Mouse (Mus musculus) MEL (cell line): ENCODE results near the gene Rora. TPM values are rescaled to one million over a fixed set of nuclear protein-coding genes. Genes with fewer than 3 reads are reported as not detected.

Source experiments
- DNase-seq: peaks from one replicate; pipeline ENCODE4 v3.0.0; 2011; ENCODE audit warnings: low read depth, low spot score
- H3K27ac ChIP-seq: 2 replicates; pipeline ENCODE4 v1.5.1; 2012; ENCODE audit warnings: low read depth, mild to moderate bottlenecking, control low read depth, low read length, moderate library complexity; ENCODE audit not compliant: control insufficient read depth
- H3K27me3 ChIP-seq, 2 experiments: fragments of 150-350 bp in 1 of 2; sonication (generic) in 1 of 2; 2 replicates each; pipeline ENCODE4 v1.6.1; 2012; ENCODE audit warnings: low read length in 2 of 2, mild to moderate bottlenecking in 2 of 2, improper control_type of control experiment in 1 of 2, moderate library complexity in 1 of 2; ENCODE audit not compliant: insufficient read depth in 2 of 2, control insufficient read depth in 1 of 2
- H3K36me3 ChIP-seq, 2 experiments: 2 replicates each; pipeline ENCODE4 v1.6.1; 2012 to 2014; ENCODE audit warnings: low read length in 2 of 2, improper control_type of control experiment in 1 of 2, inconsistent platforms in 1 of 2, mild to moderate bottlenecking in 1 of 2; ENCODE audit not compliant: insufficient read depth in 2 of 2, control insufficient read depth in 1 of 2
- H3K4me1 ChIP-seq, 2 experiments: fragments of 150-350 bp in 1 of 2; sonication (generic) in 1 of 2; 2 replicates each; pipeline ENCODE4 v1.6.1; 2012; ENCODE audit warnings: low read length in 2 of 2, improper control_type of control experiment in 1 of 2, mild to moderate bottlenecking in 1 of 2; ENCODE audit not compliant: insufficient read depth in 2 of 2, control insufficient read depth in 1 of 2
- H3K4me3 ChIP-seq, 2 experiments: fragments of 150-350 bp in 1 of 2; sonication (generic) in 1 of 2; 2 replicates each; pipeline ENCODE4 v1.5.1; 2012; ENCODE audit warnings: low read depth in 2 of 2, low read length in 2 of 2, mild to moderate bottlenecking in 2 of 2, moderate library complexity in 2 of 2, control low read depth in 1 of 2, improper control_type of control experiment in 1 of 2; ENCODE audit not compliant: control insufficient read depth in 1 of 2, insufficient read depth in 1 of 2
- H3K79me2 ChIP-seq: 2 replicates; pipeline ENCODE4 v1.6.1; 2012; ENCODE audit warnings: mild to moderate bottlenecking, low read length, moderate library complexity; ENCODE audit not compliant: control insufficient read depth, poor library complexity, insufficient read depth
- H3K9ac ChIP-seq: 2 replicates; pipeline ENCODE4 v1.6.1; 2012; ENCODE audit warnings: low read depth, mild to moderate bottlenecking, control low read depth, low read length, moderate library complexity; ENCODE audit not compliant: control insufficient read depth, poor library complexity, severe bottlenecking
- H3K9me3 ChIP-seq: fragments of 150-350 bp; sonication (generic); replicated peaks from 2 replicates; pipeline ENCODE4 v1.6.1; 2012; ENCODE audit warnings: mild to moderate bottlenecking, low read length, improper control_type of control experiment, moderate library complexity; ENCODE audit not compliant: insufficient read depth
- CHD2 ChIP-seq: IDR thresholded peaks from 2 replicates; pipeline ENCODE4 v1.6.1; 2011; ENCODE audit warnings: low read length, improper control_type of control experiment
- CTCF ChIP-seq, 3 experiments: IDR thresholded peaks in 2 of 3; conservative IDR thresholded peaks in 1 of 3; 2 replicates each; pipeline ENCODE4 v1.5.1; 2011 to 2012; ENCODE audit warnings: low read length in 3 of 3, low read depth in 2 of 3, mild to moderate bottlenecking in 2 of 3, improper control_type of control experiment in 1 of 3, inconsistent platforms in 1 of 3, mixed read lengths in 1 of 3, moderate library complexity in 1 of 3; ENCODE audit not compliant: control insufficient read depth in 1 of 3, insufficient read depth in 1 of 3, poor library complexity in 1 of 3, severe bottlenecking in 1 of 3
- E2F4 ChIP-seq: IDR thresholded peaks from 2 replicates; pipeline ENCODE4 v1.6.1; 2011; ENCODE audit warnings: low read depth, low read length, improper control_type of control experiment, borderline replicate concordance
- EP300 ChIP-seq, 2 experiments: IDR thresholded peaks; 2 replicates each; pipeline ENCODE4 v1.6.1; 2011; ENCODE audit warnings: improper control_type of control experiment in 2 of 2, low read length in 2 of 2, low read depth in 1 of 2, mild to moderate bottlenecking in 1 of 2
- GABPA ChIP-seq: IDR thresholded peaks from 2 replicates; pipeline ENCODE4 v1.6.1; 2012; ENCODE audit warnings: low read depth, mild to moderate bottlenecking, inconsistent platforms, low read length, improper control_type of control experiment, moderate library complexity
- MAX ChIP-seq: IDR thresholded peaks from 2 replicates; pipeline ENCODE4 v1.6.1; 2011; ENCODE audit warnings: low read length, improper control_type of control experiment
- MAZ ChIP-seq: IDR thresholded peaks from 2 replicates; pipeline ENCODE4 v1.6.1; 2012; ENCODE audit warnings: low read depth, mild to moderate bottlenecking, inconsistent platforms, low read length, improper control_type of control experiment
- MEF2A ChIP-seq: IDR thresholded peaks from 2 replicates; pipeline ENCODE4 v1.6.1; 2014; ENCODE audit warnings: low read depth, mild to moderate bottlenecking, inconsistent platforms, low read length, improper control_type of control experiment; ENCODE audit not compliant: poor library complexity, insufficient replicate concordance, severe bottlenecking; ENCODE audit errors: extremely low read depth
- MXI1 ChIP-seq: IDR thresholded peaks from 2 replicates; pipeline ENCODE4 v1.6.1; 2011; ENCODE audit warnings: mild to moderate bottlenecking, low read depth, low read length, improper control_type of control experiment
- MYB ChIP-seq: IDR thresholded peaks from 2 replicates; pipeline ENCODE4 v1.6.1; 2011; ENCODE audit warnings: mild to moderate bottlenecking, low read depth, low read length, improper control_type of control experiment
- MYC ChIP-seq: IDR thresholded peaks from 2 replicates; pipeline ENCODE4 v1.6.1; 2011; ENCODE audit warnings: low read depth, mild to moderate bottlenecking, low read length, improper control_type of control experiment, moderate library complexity
- NELFE ChIP-seq: IDR thresholded peaks from 2 replicates; pipeline ENCODE4 v1.6.1; 2011; ENCODE audit warnings: low read depth, low read length, improper control_type of control experiment
- NRF1 ChIP-seq: IDR thresholded peaks from 2 replicates; pipeline ENCODE4 v1.6.1; 2014; ENCODE audit warnings: low read depth, mild to moderate bottlenecking, inconsistent platforms, low read length, improper control_type of control experiment, moderate library complexity; ENCODE audit not compliant: poor library complexity, insufficient read depth, severe bottlenecking
- POLR2AphosphoS2 ChIP-seq: IDR thresholded peaks from 2 replicates; pipeline ENCODE4 v1.6.1; 2011; ENCODE audit warnings: low read length, improper control_type of control experiment
- RAD21 ChIP-seq: IDR thresholded peaks from 2 replicates; pipeline ENCODE4 v1.6.1; 2011; ENCODE audit warnings: mild to moderate bottlenecking, low read depth, low read length, improper control_type of control experiment
- RCOR1 ChIP-seq: IDR thresholded peaks from 2 replicates; pipeline ENCODE4 v1.6.1; 2012; ENCODE audit warnings: low read depth, mild to moderate bottlenecking, inconsistent platforms, low read length, improper control_type of control experiment
- SIN3A ChIP-seq: IDR thresholded peaks from 2 replicates; pipeline ENCODE4 v1.6.1; 2012; ENCODE audit warnings: low read length, improper control_type of control experiment, inconsistent platforms
- SMC3 ChIP-seq: IDR thresholded peaks from 2 replicates; pipeline ENCODE4 v1.6.1; 2011; ENCODE audit warnings: low read depth, low read length, improper control_type of control experiment
- TAL1 ChIP-seq: IDR thresholded peaks from 2 replicates; pipeline ENCODE4 v1.6.1; 2012; ENCODE audit warnings: mild to moderate bottlenecking, inconsistent platforms, low read length, moderate library complexity, mixed read lengths
- TBP ChIP-seq: IDR thresholded peaks from 2 replicates; pipeline ENCODE4 v1.8.0; 2011; ENCODE audit warnings: low read depth, low read length, improper control_type of control experiment
- UBTF ChIP-seq: IDR thresholded peaks from 2 replicates; pipeline ENCODE4 v1.6.1; 2012; ENCODE audit warnings: low read depth, mild to moderate bottlenecking, inconsistent platforms, low read length, improper control_type of control experiment, moderate library complexity, borderline replicate concordance; ENCODE audit not compliant: insufficient read depth
- USF1 ChIP-seq: IDR thresholded peaks from 2 replicates; pipeline ENCODE4 v1.6.1; 2014; ENCODE audit warnings: low read depth, mild to moderate bottlenecking, inconsistent platforms, low read length, improper control_type of control experiment, moderate library complexity
- ZC3H11A ChIP-seq: IDR thresholded peaks from 2 replicates; pipeline ENCODE4 v1.6.1; 2012; ENCODE audit warnings: low read depth, mild to moderate bottlenecking, inconsistent platforms, low read length, improper control_type of control experiment
- ZKSCAN1 ChIP-seq: IDR thresholded peaks from 2 replicates; pipeline ENCODE4 v1.6.1; 2012; ENCODE audit warnings: low read depth, mild to moderate bottlenecking, inconsistent platforms, low read length, improper control_type of control experiment, moderate library complexity
- ZMIZ1 ChIP-seq: IDR thresholded peaks from 2 replicates; pipeline ENCODE4 v1.6.1; 2012; ENCODE audit warnings: low read depth, mild to moderate bottlenecking, inconsistent platforms, low read length, improper control_type of control experiment, moderate library complexity
- polyA plus RNA-seq, 2 experiments: library from polyadenylated mRNA; stranded (reverse) in 1 of 2; unstranded in 1 of 2; fragments of >175 nt in 1 of 2; fragments of >200 nt in 1 of 2; gene quantifications; 2 replicates each; pipeline versions ENCODE4 v1.2.1 to v1.2.4; 2012; ENCODE audit warnings: low replicate concordance in 2 of 2, low read depth in 1 of 2; ENCODE audit not compliant: insufficient read length in 2 of 2, insufficient read depth in 1 of 2, missing spikeins in 1 of 2
- total RNA-seq: library from RNA; depleted of rRNA; stranded (reverse); fragments of 300-350 nt; gene quantifications from 2 replicates; pipeline ENCODE4 v1.2.3, GENCODE M21; 2012

Rora gene
- total and polyA plus RNA-seq, 3 experiments, result not detected

GRCm38 (mm10) chr9:68719286-68719685 lies 65.7 kb downstream of the Rora start:
- Histone ChIP-seq H3K27ac (no peak overlapping the region), H3K4me3 (no peak overlapping the region), H3K27me3 (no peaks in the 10 kb centered on the region), H3K4me1 (no peaks in the 10 kb centered on the region), H3K36me3 (no peaks in the 10 kb centered on the region), H3K9me3 (no peaks in the 10 kb centered on the region), H3K9ac (no peak overlapping the region), H3K79me2 (no peaks in the 10 kb centered on the region)
- TF ChIP-seq GABPA (no peak), SIN3A (no peak), POLR2AphosphoS2 (no peak), EP300 (IDR thresholded peaks at IDR 0.05; ENCODE audit: low read depth in 1 of 2, low read length in 2 of 2) (no peak), CTCF (IDR thresholded peaks at IDR 0.05 in 2 of 3, conservative IDR thresholded peaks at IDR 0.05 in 1 of 3; ENCODE audit: control insufficient read depth in 1 of 3, insufficient read depth in 1 of 3, low read depth in 2 of 3, low read length in 3 of 3, poor library complexity in 1 of 3, severe bottlenecking in 1 of 3) (no peak), E2F4 (no peak), UBTF (no peak), ZKSCAN1 (no peak), MXI1 (no peak), SMC3 (no peak), MYB (no peak), TAL1 (no peak), CHD2 (no peak)
- no peak for DNase-seq

- no peak overlapping the region for H3K4me3 ChIP-seq
- H3K4me1 ChIP-seq, result no peaks in the 10 kb centered on the region
- H3K27ac ChIP-seq, result no peak overlapping the region
- no peaks in the 10 kb centered on the region for H3K36me3 ChIP-seq
- H3K9ac ChIP-seq, result no peak overlapping the region
- DNase-seq, result no peak
- TF ChIP-seq TAL1 (no peak), MYC (no peak), POLR2AphosphoS2 (no peak), ZMIZ1 (no peak), RAD21 (no peak), MAZ (no peak), NRF1 (no peak), ZC3H11A (no peak), MEF2A (no peak), TBP (no peak), SMC3 (no peak), MAX (no peak), NELFE (no peak), USF1 (no peak), UBTF (no peak), RCOR1 (no peak)
- no peaks in the 10 kb centered on the region for H3K27me3 ChIP-seq
- no peaks in the 10 kb centered on the region for H3K9me3 ChIP-seq
- H3K79me2 ChIP-seq, result no peaks in the 10 kb centered on the region
Observed at GRCm38 (mm10) chr9:68724636-68725285, 71.2 kb downstream of the Rora start.
